Mouse (Mus musculus): ENCODE measurements around the gene Cops7b. TPM values are rescaled to one million over a fixed set of nuclear protein-coding genes. Genes with fewer than 3 reads are reported as not detected.
A peak's percentile ranks its signal among the peaks of the same experiment; 100 is the strongest.

The Cops7b gene
- polyA plus RNA-seq, 1 experiment from 2014 or later: 66.1 TPM

- H3K9me3 ChIP-seq: no peaks in the 10 kb centered on the region
- H3K27me3 ChIP-seq (replicated peaks): no peaks in the 10 kb centered on the region
- H3K4me3 ChIP-seq: no peak overlapping the region
- H3K36me3 ChIP-seq: peaks cover 10% of the 10 kb centered on the region; the same call in 1 of the 2 replicates
- H3K4me1 ChIP-seq: no peaks in the 10 kb centered on the region
- no peak overlapping the region for H3K9ac ChIP-seq
- no peak overlapping the region for H3K4me2 ChIP-seq (replicated peaks)
- ATAC-seq (ENCODE audit: low FRiP score, low read depth): no peak
- WGBS: 87% methylated on average over 2 of the region's 2 CpGs
- H3K27ac ChIP-seq: no peak overlapping the region
Measured at GRCm38 (mm10) chr1:86568409-86568808, 14.3 kb upstream of the Cops7b start.

- no peak overlapping the region for H3K27ac ChIP-seq
- H3K4me3 ChIP-seq: no peak overlapping the region
- H3K4me1 ChIP-seq: no peaks in the 10 kb centered on the region
- WGBS: 90% methylated on average over 2 of the region's 2 CpGs
- no peaks in the 10 kb centered on the region for H3K27me3 ChIP-seq (replicated peaks)
- H3K36me3 ChIP-seq: peaks cover 3% of the 10 kb centered on the region; the same call in 1 of the 2 replicates
- no peaks in the 10 kb centered on the region for H3K9me3 ChIP-seq
- H3K4me2 ChIP-seq (replicated peaks): no peak overlapping the region
- no peak overlapping the region for H3K9ac ChIP-seq
- ATAC-seq (ENCODE audit: low FRiP score, low read depth): no peak
Measured at GRCm38 (mm10) chr1:86569292-86569860, 13.3 kb upstream of the Cops7b start.

- no peaks in the 10 kb centered on the region for H3K9me3 ChIP-seq
- H3K4me3 ChIP-seq: no peak overlapping the region
- H3K36me3 ChIP-seq: 0 out of 2 replicates have a peak, but pooled peaks cover 3% of the 10 kb centered on the region
- no peak overlapping the region for H3K4me2 ChIP-seq (replicated peaks)
- WGBS: 94% methylated on average over 2 of the region's 2 CpGs
- H3K27ac ChIP-seq: no peak overlapping the region
- H3K9ac ChIP-seq: no peak overlapping the region
- no peak for ATAC-seq (ENCODE audit: low FRiP score, low read depth)
- no peaks in the 10 kb centered on the region for H3K4me1 ChIP-seq
- H3K27me3 ChIP-seq (replicated peaks): no peaks in the 10 kb centered on the region
Measured at GRCm38 (mm10) chr1:86571381-86571780, 11.3 kb upstream of the Cops7b start.

- Histone ChIP-seq H3K27ac (no peak overlapping the region), H3K36me3 (0 out of 2 replicates have a peak, but pooled peaks cover 3% of the 10 kb centered on the region), H3K9me3 (no peaks in the 10 kb centered on the region), H3K4me3 (no peak overlapping the region), H3K4me1 (no peaks in the 10 kb centered on the region), H3K27me3 (replicated peaks) (no peaks in the 10 kb centered on the region), H3K4me2 (replicated peaks) (no peak overlapping the region), H3K9ac (no peak overlapping the region)
- ATAC-seq (ENCODE audit: low FRiP score, low read depth): no peak
- WGBS: 90% methylated on average over 4 of the region's 4 CpGs
Measured at GRCm38 (mm10) chr1:86571941-86572340, 10.8 kb upstream of the Cops7b start.

- Histone ChIP-seq H3K9ac (no peak overlapping the region), H3K27ac (no peak overlapping the region), H3K27me3 (replicated peaks) (no peaks in the 10 kb centered on the region), H3K4me3 (no peak overlapping the region), H3K4me2 (replicated peaks) (no peak overlapping the region), H3K36me3 (no peaks in the 10 kb centered on the region), H3K4me1 (peaks cover 5% of the 10 kb centered on the region), H3K9me3 (no peaks in the 10 kb centered on the region)
- ATAC-seq (ENCODE audit: low FRiP score, low read depth): no peak
- WGBS: 86% methylated on average over 6 of the region's 6 CpGs
Measured at GRCm38 (mm10) chr1:86580426-86580825, 2.3 kb upstream of the Cops7b start.

GRCm38 (mm10) chr1:86581692-86582450 is 833 bp upstream of the Cops7b start:
- Histone ChIP-seq H3K9ac (peak overlapping the region; percentile 88), H3K27ac (no peak overlapping the region), H3K4me2 (replicated peaks) (peak overlapping the region; percentile 92), H3K4me3 (peak overlapping the region; percentile 91), H3K27me3 (replicated peaks) (no peaks in the 10 kb centered on the region), H3K36me3 (no peaks in the 10 kb centered on the region), H3K4me1 (peaks cover 8% of the 10 kb centered on the region), H3K9me3 (no peaks in the 10 kb centered on the region)
- peak; percentile 86 for ATAC-seq (ENCODE audit: low FRiP score, low read depth)
- 2% methylated on average over 37 of the region's 38 CpGs for WGBS

- no peak overlapping the region for H3K4me3 ChIP-seq
- 0 out of 2 replicates have a peak overlapping the region, but pooled peaks have one; percentile 92 for H3K4me2 ChIP-seq (replicated peaks)
- H3K27me3 ChIP-seq (replicated peaks): no peaks in the 10 kb centered on the region
- no peak overlapping the region for H3K27ac ChIP-seq
- peaks cover 15% of the 10 kb centered on the region for H3K4me1 ChIP-seq
- 70% methylated on average over 2 of the region's 2 CpGs for WGBS
- H3K36me3 ChIP-seq: no peaks in the 10 kb centered on the region
- no peaks in the 10 kb centered on the region for H3K9me3 ChIP-seq
- ATAC-seq (ENCODE audit: low FRiP score, low read depth): no peak
- H3K9ac ChIP-seq: no peak overlapping the region
Measured at GRCm38 (mm10) chr1:86583709-86584108, 1.0 kb downstream of the Cops7b start.

- Histone ChIP-seq H3K9me3 (no peaks in the 10 kb centered on the region), H3K27ac (no peak overlapping the region), H3K27me3 (replicated peaks) (no peaks in the 10 kb centered on the region), H3K36me3 (peaks cover 13% of the 10 kb centered on the region), H3K4me1 (peaks cover 10% of the 10 kb centered on the region), H3K4me2 (replicated peaks) (peak overlapping the region; percentile 88), H3K9ac (peak overlapping the region; percentile 84), H3K4me3 (peak overlapping the region; percentile 91)
- WGBS: 0% methylated on average over 26 of the region's 26 CpGs
- ATAC-seq (ENCODE audit: low FRiP score, low read depth): 0 out of 2 replicates have a peak, but pooled peaks have one; percentile 3
Measured at GRCm38 (mm10) chr1:86586992-86587391, 4.3 kb downstream of the Cops7b start.

- no peak for ATAC-seq (ENCODE audit: low FRiP score, low read depth)
- Histone ChIP-seq H3K9me3 (no peaks in the 10 kb centered on the region), H3K9ac (no peak overlapping the region), H3K4me1 (no peaks in the 10 kb centered on the region), H3K27me3 (replicated peaks) (no peaks in the 10 kb centered on the region), H3K36me3 (peaks cover 58% of the 10 kb centered on the region), H3K27ac (no peak overlapping the region), H3K4me3 (no peak overlapping the region), H3K4me2 (replicated peaks) (no peak overlapping the region)
- 93% methylated on average over 7 of the region's 7 CpGs for WGBS
Measured at GRCm38 (mm10) chr1:86594539-86594938, 11.8 kb downstream of the Cops7b start.

- Histone ChIP-seq H3K4me1 (no peaks in the 10 kb centered on the region), H3K4me2 (replicated peaks) (no peak overlapping the region), H3K9me3 (no peaks in the 10 kb centered on the region), H3K9ac (no peak overlapping the region), H3K4me3 (no peak overlapping the region), H3K27ac (no peak overlapping the region), H3K27me3 (replicated peaks) (no peaks in the 10 kb centered on the region), H3K36me3 (peaks cover 59% of the 10 kb centered on the region)
- no peak for ATAC-seq (ENCODE audit: low FRiP score, low read depth)
- WGBS: 93% methylated on average over 6 of the region's 6 CpGs
Measured at GRCm38 (mm10) chr1:86595315-86595714, 12.6 kb downstream of the Cops7b start.

- no peak for ATAC-seq (ENCODE audit: low FRiP score, low read depth)
- no peak overlapping the region for H3K27ac ChIP-seq
- no peaks in the 10 kb centered on the region for H3K4me1 ChIP-seq
- no peak overlapping the region for H3K4me3 ChIP-seq
- no peak overlapping the region for H3K4me2 ChIP-seq (replicated peaks)
- no peaks in the 10 kb centered on the region for H3K9me3 ChIP-seq
- 93% methylated on average over 6 of the region's 6 CpGs for WGBS
- H3K36me3 ChIP-seq: peaks cover 63% of the 10 kb centered on the region
- H3K9ac ChIP-seq: no peak overlapping the region
- H3K27me3 ChIP-seq (replicated peaks): no peaks in the 10 kb centered on the region
Measured at GRCm38 (mm10) chr1:86596512-86596911, 13.8 kb downstream of the Cops7b start.

GRCm38 (mm10) chr1:86598516-86598915 is 15.8 kb downstream of the Cops7b start:
- Histone ChIP-seq H3K4me3 (no peak overlapping the region), H3K4me2 (replicated peaks) (no peak overlapping the region), H3K36me3 (peaks cover 74% of the 10 kb centered on the region), H3K27me3 (replicated peaks) (no peaks in the 10 kb centered on the region), H3K9me3 (no peaks in the 10 kb centered on the region), H3K4me1 (no peaks in the 10 kb centered on the region), H3K27ac (no peak overlapping the region), H3K9ac (no peak overlapping the region)
- WGBS: 78% methylated on average over 3 of the region's 3 CpGs
- no peak for ATAC-seq (ENCODE audit: low FRiP score, low read depth)
